Mouse (Mus musculus) CH12.LX (cell line): ENCODE data around the gene Errfi1. TPM values are rescaled to one million over a fixed set of nuclear protein-coding genes. Genes with fewer than 3 reads are reported as not detected.
A peak's percentile ranks its signal among the peaks of the same experiment; 100 is the strongest.

Experiments
- DNase-seq: peaks from one replicate; pipeline ENCODE4 v3.0.0-alpha.2; 2013; ENCODE audit errors: extremely low read depth
- H3K27ac ChIP-seq: 2 replicates; pipeline ENCODE4 v1.5.1; 2012; ENCODE audit warnings: low read depth, mild to moderate bottlenecking, control low read depth, moderate library complexity; ENCODE audit not compliant: insufficient read depth
- H3K27me3 ChIP-seq: replicated peaks from 2 replicates; pipeline ENCODE3; 2012; ENCODE audit warnings: inconsistent platforms
- H3K36me3 ChIP-seq, 2 experiments: replicated peaks in 1 of 2; 2 replicates each; pipeline versions ENCODE3 to v1.6.1; 2012; ENCODE audit warnings: inconsistent platforms in 1 of 2, low read length in 1 of 2, mild to moderate bottlenecking in 1 of 2, mixed read lengths in 1 of 2, moderate library complexity in 1 of 2; ENCODE audit not compliant: control insufficient read depth in 1 of 2, insufficient read depth in 1 of 2
- H3K4me1 ChIP-seq, 2 experiments: 2 replicates each; pipeline ENCODE4 v1.6.1; 2012; ENCODE audit warnings: inconsistent platforms in 1 of 2, moderate library complexity in 1 of 2; ENCODE audit not compliant: insufficient read depth in 2 of 2, control insufficient read depth in 1 of 2
- H3K4me2 ChIP-seq: 2 replicates; pipeline ENCODE4 v1.6.1; 2012; ENCODE audit warnings: low read depth, mild to moderate bottlenecking, control low read depth; ENCODE audit not compliant: poor library complexity, insufficient read depth, severe bottlenecking
- H3K4me3 ChIP-seq, 3 experiments: fragments of 150-350 bp in 1 of 3; sonication (generic) in 1 of 3; replicated peaks in 1 of 3; 2 replicates each; pipeline versions ENCODE3 to v1.5.1; 2011 to 2012; ENCODE audit warnings: low read depth in 2 of 3, low read length in 2 of 3, mild to moderate bottlenecking in 2 of 3, moderate library complexity in 2 of 3, control low read depth in 1 of 3, improper control_type of control experiment in 1 of 3, inconsistent platforms in 1 of 3, mixed read lengths in 1 of 3; ENCODE audit not compliant: poor library complexity in 1 of 3
- H3K79me2 ChIP-seq: replicated peaks from 2 replicates; pipeline ENCODE4 v1.6.1; 2012; ENCODE audit warnings: mild to moderate bottlenecking, moderate library complexity; ENCODE audit not compliant: control insufficient read depth, poor library complexity, insufficient read depth, severe bottlenecking; ENCODE audit errors: extremely low read depth
- H3K9ac ChIP-seq: 2 replicates; pipeline ENCODE4 v1.6.1; 2012; ENCODE audit warnings: low read depth, mild to moderate bottlenecking, control low read depth, moderate library complexity; ENCODE audit not compliant: insufficient read depth
- H3K9me3 ChIP-seq: replicated peaks from 2 replicates; pipeline ENCODE3; 2012; ENCODE audit warnings: low read length, inconsistent platforms, mixed read lengths
- CHD2 ChIP-seq: IDR thresholded peaks from 2 replicates; pipeline ENCODE4 v1.6.1; 2011; ENCODE audit warnings: low read length, improper control_type of control experiment
- CTCF ChIP-seq, 2 experiments: IDR thresholded peaks in 1 of 2; conservative IDR thresholded peaks in 1 of 2; 2 replicates each; pipeline ENCODE4 v1.5.1; 2011 to 2012; ENCODE audit warnings: low read depth in 2 of 2, low read length in 2 of 2, improper control_type of control experiment in 1 of 2, inconsistent platforms in 1 of 2, mild to moderate bottlenecking in 1 of 2, moderate library complexity in 1 of 2
- E2F4 ChIP-seq: IDR thresholded peaks from 2 replicates; pipeline ENCODE4 v1.6.1; 2011; ENCODE audit warnings: low read depth, low read length, improper control_type of control experiment; ENCODE audit not compliant: insufficient replicate concordance
- ELF1 ChIP-seq: IDR thresholded peaks from 2 replicates; pipeline ENCODE4 v1.6.1; 2014; ENCODE audit warnings: low read depth, mild to moderate bottlenecking, inconsistent platforms, low read length, improper control_type of control experiment
- EP300 ChIP-seq: IDR thresholded peaks from 2 replicates; pipeline ENCODE4 v1.6.1; 2011; ENCODE audit warnings: low read length, improper control_type of control experiment
- ETS1 ChIP-seq: conservative IDR thresholded peaks from 2 replicates; pipeline ENCODE4 v1.6.1; 2012; ENCODE audit warnings: low read depth, mild to moderate bottlenecking, inconsistent platforms, low read length, improper control_type of control experiment, moderate library complexity
- GABPA ChIP-seq: IDR thresholded peaks from 2 replicates; pipeline ENCODE4 v1.6.1; 2012; ENCODE audit warnings: low read depth, low read length, improper control_type of control experiment, inconsistent platforms; ENCODE audit not compliant: insufficient replicate concordance
- IRF4 ChIP-seq: IDR thresholded peaks from 2 replicates; pipeline ENCODE4 v1.6.1; 2014; ENCODE audit warnings: low read depth, mild to moderate bottlenecking, inconsistent platforms, low read length, improper control_type of control experiment
- KAT2A ChIP-seq: IDR thresholded peaks from 2 replicates; pipeline ENCODE4 v1.6.1; 2012; ENCODE audit warnings: low read length, improper control_type of control experiment, inconsistent platforms; ENCODE audit not compliant: insufficient replicate concordance
- MAFK ChIP-seq: IDR thresholded peaks from 2 replicates; pipeline ENCODE4 v1.6.1; 2011; ENCODE audit warnings: low read length, improper control_type of control experiment; ENCODE audit not compliant: insufficient replicate concordance
- MAX ChIP-seq: IDR thresholded peaks from 2 replicates; pipeline ENCODE4 v1.6.1; 2011; ENCODE audit warnings: low read length, improper control_type of control experiment
- MYC ChIP-seq: IDR thresholded peaks from 2 replicates; pipeline ENCODE4 v1.6.1; 2011; ENCODE audit warnings: low read depth, mild to moderate bottlenecking, improper control_type of control experiment, low read length
- NELFE ChIP-seq: IDR thresholded peaks from 2 replicates; pipeline ENCODE4 v1.6.1; 2011; ENCODE audit warnings: low read depth, low read length, improper control_type of control experiment
- NRF1 ChIP-seq: IDR thresholded peaks from 2 replicates; pipeline ENCODE4 v1.6.1; 2014; ENCODE audit warnings: low read depth, mild to moderate bottlenecking, inconsistent platforms, low read length, improper control_type of control experiment, moderate library complexity
- POLR2A ChIP-seq: IDR thresholded peaks from 2 replicates; pipeline ENCODE4 v1.6.1; 2011; ENCODE audit warnings: low read depth, mild to moderate bottlenecking, improper control_type of control experiment, low read length
- RAD21 ChIP-seq: IDR thresholded peaks from 2 replicates; pipeline ENCODE4 v1.6.1; 2011; ENCODE audit warnings: low read depth, mild to moderate bottlenecking, low read length, improper control_type of control experiment, moderate library complexity
- SMC3 ChIP-seq: IDR thresholded peaks from 2 replicates; pipeline ENCODE4 v1.6.1; 2011; ENCODE audit warnings: low read depth, low read length, improper control_type of control experiment
- TCF12 ChIP-seq: IDR thresholded peaks from 2 replicates; pipeline ENCODE4 v1.6.1; 2014; ENCODE audit warnings: low read depth, mild to moderate bottlenecking, inconsistent platforms, low read length, improper control_type of control experiment
- USF1 ChIP-seq: IDR thresholded peaks from 2 replicates; pipeline ENCODE4 v1.6.1; 2014; ENCODE audit warnings: low read depth, mild to moderate bottlenecking, inconsistent platforms, low read length, improper control_type of control experiment
- USF2 ChIP-seq: conservative IDR thresholded peaks from 2 replicates; pipeline ENCODE4 v1.6.1; 2011; ENCODE audit warnings: low read depth, low read length, improper control_type of control experiment
- ZC3H11A ChIP-seq: IDR thresholded peaks from 2 replicates; pipeline ENCODE4 v1.6.1; 2012; ENCODE audit warnings: low read depth, mild to moderate bottlenecking, inconsistent platforms, low read length, improper control_type of control experiment
- ZKSCAN1 ChIP-seq: IDR thresholded peaks from 2 replicates; pipeline ENCODE4 v1.6.1; 2012; ENCODE audit warnings: low read depth, inconsistent platforms, low read length, improper control_type of control experiment, borderline replicate concordance
- dilution Hi-C: fragments of 300-500 bp; cut with MboI; formaldehyde crosslinking; loops from 2 replicates; pipeline ENCODE4 v1.14.3; 2020; ENCODE audit warnings: low sequenced_read_pairs; ENCODE audit not compliant: extremely low pct_unique_long_range_greater_than_20kb, extremely low pct_ligation_motif_present
- in situ Hi-C: fragments of 300-500 bp; cut with MboI; formaldehyde crosslinking; loops from 3 replicates; pipeline ENCODE4 v1.14.3; 2019; ENCODE audit warnings: low sequenced_read_pairs, low pct_ligation_motif_present, low pct_unique_long_range_greater_than_20kb, mixed read lengths
- polyA plus RNA-seq: library from polyadenylated mRNA; unstranded; fragments of >175 nt; gene quantifications from 2 replicates; pipeline ENCODE4 v1.2.1, GENCODE M21; 2012; ENCODE audit warnings: low read depth; ENCODE audit not compliant: insufficient read length
- total RNA-seq, 2 experiments: library from RNA; depleted of rRNA; stranded (reverse); fragments of 300-350 nt in 1 of 2; fragments of >200 nt in 1 of 2; gene quantifications; 2 replicates each; pipeline ENCODE4 v1.2.3; 2012 to 2014

Errfi1 gene
- total and polyA plus RNA-seq, 3 experiments: 0.08 to 0.28 (median 0.14) TPM

GRCm38 (mm10) chr4:150896896-150897624 is 43.3 kb downstream of the Errfi1 start:
- Histone ChIP-seq H3K79me2 (no peaks in the 10 kb centered on the region), H3K4me1 (peaks cover 0 to 22% of the 10 kb centered on the region in 2 experiments; a peak in 2 of 4 replicates), H3K4me3 (no peak overlapping the region), H3K4me2 (no peak overlapping the region), H3K27ac (no peak overlapping the region), H3K9ac (no peak overlapping the region), H3K36me3 (peaks cover 57 to 69% of the 10 kb centered on the region in 2 experiments), H3K27me3 (no peaks in the 10 kb centered on the region), H3K9me3 (no peaks in the 10 kb centered on the region)
- TF ChIP-seq ELF1 (no peak), CHD2 (no peak), GABPA (no peak), NELFE (no peak), MAX (no peak), KAT2A (no peak), MYC (no peak), ZKSCAN1 (no peak), EP300 (no peak), E2F4 (no peak), IRF4 (no peak), NRF1 (no peak), RAD21 (no peak), SMC3 (no peak), ZC3H11A (no peak), USF2 (no peak), TCF12 (no peak)
- in situ Hi-C loops (loop anchor here (10.0 kb wide), 1 partner anchor 222 kb away; no protein-coding TSS in a partner anchor), dilution Hi-C loops (no loop called here)
- DNase-seq: no peak

DNA sequence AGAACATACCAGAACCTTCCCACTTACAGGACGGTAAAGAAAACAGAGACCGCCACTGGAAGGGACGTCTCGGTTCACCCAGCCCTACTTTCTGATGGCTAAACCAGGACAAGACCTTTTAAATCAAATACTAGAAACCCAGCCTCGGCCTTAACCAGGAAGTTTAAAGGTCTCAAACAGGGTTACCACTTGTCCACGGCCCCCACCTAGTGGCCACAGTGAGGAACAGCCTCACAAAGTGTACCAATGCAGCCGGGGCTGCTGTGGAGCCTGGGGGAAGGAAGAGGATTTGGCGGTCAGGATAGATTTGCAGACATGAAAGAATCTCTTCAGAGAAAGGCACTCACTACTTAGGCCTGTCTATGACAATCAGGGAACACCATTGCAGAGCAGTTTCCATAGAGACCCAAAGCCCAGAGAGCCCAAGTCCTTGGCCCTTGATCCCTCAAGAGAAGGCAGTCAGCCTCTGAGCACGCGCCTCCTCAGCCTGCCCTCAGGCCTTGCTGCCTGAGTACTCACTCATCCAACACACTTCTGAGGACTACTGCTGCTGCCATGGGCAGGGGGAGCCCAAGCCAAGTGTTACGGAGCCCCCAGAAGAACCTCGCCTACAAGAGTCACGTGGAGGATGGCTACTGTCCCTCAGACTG is 45.1 kb downstream of the Errfi1 start:
- H3K9me3 ChIP-seq: no peaks in the 10 kb centered on the region
- H3K79me2 ChIP-seq: no peaks in the 10 kb centered on the region
- dilution Hi-C loops: no loop called here
- no peaks in the 10 kb centered on the region for H3K27me3 ChIP-seq
- DNase-seq: peak; percentile 73
- H3K4me2 ChIP-seq: no peak overlapping the region
- TF ChIP-seq MAFK (no peak), ZC3H11A (peak; percentile 20; the same call in 1 of the 2 replicates), NELFE (no peak), GABPA (no peak), POLR2A (no peak), RAD21 (peak; percentile 84), KAT2A (no peak), CTCF (conservative IDR thresholded peaks at IDR 0.05 in 1 of 2, IDR thresholded peaks at IDR 0.05 in 1 of 2; ENCODE audit: low read depth in 2 of 2, low read length in 2 of 2) (peak; percentile 83 to 88), ELF1 (peak; percentile 85), CHD2 (no peak), EP300 (no peak), SMC3 (peak; percentile 75), USF1 (no peak), ETS1 (no peak)
- TF ChIP-seq, all 38 proteins: peak for 5
- no peak overlapping the region for H3K27ac ChIP-seq
- H3K36me3 ChIP-seq: peaks cover 73 to 87% of the 10 kb centered on the region in 2 experiments
- H3K9ac ChIP-seq: no peak overlapping the region
- in situ Hi-C loops: loop anchor here (10.0 kb wide), 1 partner anchor 224 kb away; no protein-coding TSS in a partner anchor
- no peak overlapping the region for H3K4me3 ChIP-seq
- H3K4me1 ChIP-seq: peaks cover 3 to 40% of the 10 kb centered on the region in 2 experiments; a peak in 2 of 4 replicates
